Mouse (Mus musculus) subcutaneous adipose tissue, adult 2 months (tissue): Measurements from ENCODE around the gene Cdon. TPM values are rescaled to one million over a fixed set of nuclear protein-coding genes. Genes with fewer than 3 reads are reported as not detected.

Experiments used
- polyA plus RNA-seq: library from polyadenylated mRNA; depleted of rRNA; stranded (reverse); fragments of >200 nt; gene quantifications from 2 replicates; pipeline ENCODE4 v1.2.3, GENCODE M21; 2012; ENCODE audit warnings: low replicate concordance; rRNA removed

Cdon gene
- 12.7 and 25.7 TPM in 2 replicates for polyA plus RNA-seq

DNA sequence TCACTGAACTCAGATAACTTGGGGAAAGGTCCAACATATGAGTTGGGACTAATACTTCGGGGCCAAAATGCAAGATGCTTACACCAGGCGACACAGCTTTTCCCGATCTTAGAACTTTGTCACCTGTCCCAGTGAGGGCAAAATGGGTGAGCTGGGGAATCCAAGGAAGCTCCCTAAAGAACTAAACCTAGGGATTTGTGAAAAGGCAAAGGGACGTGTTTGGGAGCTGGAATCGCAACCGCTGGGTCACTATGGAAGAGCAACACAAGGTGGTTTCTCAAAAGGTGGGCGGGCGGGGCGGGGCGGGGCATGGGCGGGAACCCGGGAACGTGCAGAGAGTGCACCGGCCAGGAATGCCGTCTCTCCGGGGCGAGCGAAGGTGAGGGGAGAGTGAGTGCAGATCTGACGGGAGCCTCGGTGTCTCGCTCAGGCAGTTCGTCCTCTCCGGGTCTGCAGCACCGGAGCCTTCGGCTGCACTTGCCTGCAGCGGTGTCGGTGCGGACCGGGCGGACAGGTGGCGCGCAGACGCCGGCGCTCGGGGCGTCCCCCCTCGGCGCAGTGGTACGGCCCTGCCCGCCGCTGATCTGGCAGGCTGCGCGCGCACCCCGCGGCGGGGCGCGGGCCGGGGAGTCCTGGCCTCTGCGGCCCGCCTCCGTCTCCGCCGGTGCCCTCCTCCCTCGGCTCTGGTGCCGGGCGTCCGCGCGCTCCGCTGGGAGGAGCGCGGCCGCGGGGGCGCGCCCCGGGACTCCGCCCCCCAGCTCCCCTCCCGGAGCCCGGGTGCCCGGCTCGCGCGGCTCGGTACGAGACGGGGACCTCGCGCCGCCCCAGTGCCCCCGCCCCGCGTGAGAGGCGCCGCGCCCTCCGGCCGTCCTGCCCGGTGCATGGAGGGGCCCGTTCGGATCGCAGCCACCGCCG, at the start of gene Cdon:
Gene Cdon, plus strand, starts transcription at position 324 of the 915 bp plus-strand sequence.

GRCm38 (mm10) chr9:35518169-35518568, 97.2 kb downstream of the Cdon start, which contains the start of gene Gm1113:
TSS of gene Gm1113 (minus strand) at chr9:35518269.

Other genes with a start within 250 kb of the Cdon start
- gene Dcps, start 245.1 kb upstream of the Cdon start, polyA plus RNA-seq: 26.2 and 36.2 TPM in 2 replicates
- gene Srpr, start 221.0 kb upstream of the Cdon start, polyA plus RNA-seq: 79.9 and 98.8 TPM in 2 replicates
- 13.1 and 19.6 TPM in 2 replicates for gene Tirap, start 220.8 kb upstream of the Cdon start, polyA plus RNA-seq
- gene Foxred1, start 210.1 kb upstream of the Cdon start, polyA plus RNA-seq: 41.3 and 54.6 TPM in 2 replicates
- 11.4 and 20.0 TPM in 2 replicates for gene Fam118b, start 153.3 kb upstream of the Cdon start, polyA plus RNA-seq
- gene Rpusd4, start 153.3 kb upstream of the Cdon start, polyA plus RNA-seq: 10.8 and 17.2 TPM in 2 replicates
- not detected in 2 replicates for gene Gm1113, start 97.1 kb downstream of the Cdon start, polyA plus RNA-seq
- gene Ddx25, start 137.4 kb downstream of the Cdon start, polyA plus RNA-seq: 0.15 TPM in 1 of 2 replicates, not detected in the other
- gene Pus3, start 137.5 kb downstream of the Cdon start, polyA plus RNA-seq: 2.0 and 4.3 TPM in 2 replicates
- 0.10 and 0.19 TPM in 2 replicates for gene Pate2, start 149.2 kb downstream of the Cdon start, polyA plus RNA-seq
- 1.3 and 2.2 TPM in 2 replicates for gene Hyls1, start 149.3 kb downstream of the Cdon start, polyA plus RNA-seq
- not detected in 2 replicates for gene Pate4, start 190.8 kb downstream of the Cdon start, polyA plus RNA-seq
- gene Pate3, start 227.1 kb downstream of the Cdon start, polyA plus RNA-seq: not detected in 2 replicates